In the genomic region with DNA sequence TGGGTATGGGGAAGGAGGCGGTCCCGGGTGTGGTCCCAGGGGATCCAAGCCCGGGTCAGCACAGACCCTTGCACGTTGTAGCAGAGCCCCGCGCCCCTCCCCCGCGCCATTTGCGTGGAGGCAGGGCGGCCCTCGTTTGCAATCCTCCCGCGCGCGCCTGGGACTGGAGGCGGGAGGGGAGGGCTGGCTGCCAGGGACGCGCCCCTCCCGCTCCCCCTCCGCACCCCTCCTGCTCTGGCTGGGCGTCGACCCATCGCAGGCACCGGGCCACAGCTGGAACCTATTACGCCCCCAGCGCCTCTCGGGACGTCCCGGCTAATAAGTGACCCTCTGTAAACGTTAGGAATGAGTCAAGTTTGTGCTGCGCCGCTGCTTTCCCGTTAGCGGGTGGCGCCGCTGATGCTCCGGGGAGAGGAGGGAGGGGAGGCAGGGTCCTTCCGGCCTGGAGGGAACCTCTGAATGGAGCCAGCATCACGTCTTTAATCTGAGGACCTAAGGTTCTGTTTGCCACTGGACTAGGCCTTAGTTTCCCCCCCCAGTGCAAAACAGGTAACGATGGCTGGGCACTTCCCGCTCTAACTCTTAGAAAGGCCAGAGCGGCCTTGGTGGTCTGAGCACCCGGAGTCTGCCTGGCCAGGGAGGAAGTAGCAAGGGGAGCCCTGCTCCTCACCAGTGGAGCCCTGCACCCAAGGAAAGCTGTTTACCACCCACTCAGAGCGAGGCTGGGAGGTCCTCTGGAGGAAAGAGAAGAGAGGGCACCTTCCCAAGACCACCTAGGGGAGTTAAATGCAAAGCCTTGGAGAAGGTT, we compare ENCODE assay signal across 8 mouse cellular contexts. TPM values are rescaled to one million over a fixed set of nuclear protein-coding genes. Genes with fewer than 3 reads are reported as not detected.
DNase-seq lines count a peak whose midpoint lies in the region; ATAC-seq lines count a peak whose summit lies in the region.
"Had no signal": no experiment of that assay in that cellular context is flagged by ENCODE, and none has a peak within 500 bp of the region (broad histone marks: within the 10 kb centered on the region; RNA-seq: fewer than 3 reads in every experiment).

No protein-coding gene starts in this region.

- H3K9me3 ChIP-seq in forebrain, embryonic 12.5 days, result no peaks in the 10 kb centered on the region
- no peaks in the 10 kb centered on the region for H3K9me3 ChIP-seq in heart, embryonic 16.5 days (replicated peaks; ENCODE audit: control insufficient read depth, low read length)
- no peaks in the 10 kb centered on the region for H3K9me3 ChIP-seq in liver, embryonic 13.5 days (replicated peaks)
- no peaks in the 10 kb centered on the region for H3K9me3 ChIP-seq in neural tube, embryonic 13.5 days

- H3K9ac ChIP-seq in forebrain, embryonic 12.5 days, result peak overlapping the region; percentile 54
- H3K9ac ChIP-seq in heart, embryonic 16.5 days (ENCODE audit: low read length), result peak overlapping the region; percentile 61
- no peak overlapping the region for H3K9ac ChIP-seq in liver, embryonic 13.5 days
- peak overlapping the region; percentile 71 for H3K9ac ChIP-seq in neural tube, embryonic 13.5 days

- H3K4me2 ChIP-seq in forebrain, embryonic 12.5 days, result peak overlapping the region; percentile 90
- peak overlapping the region; percentile 74 for H3K4me2 ChIP-seq in heart, embryonic 16.5 days (ENCODE audit: low read depth, low read length)
- H3K4me2 ChIP-seq in liver, embryonic 13.5 days, result peak overlapping the region; percentile 56
- peak overlapping the region; percentile 81 for H3K4me2 ChIP-seq in neural tube, embryonic 13.5 days

- peak overlapping the region; percentile 45 for H3K4me3 ChIP-seq in forebrain, embryonic 12.5 days (replicated peaks)
- H3K4me3 ChIP-seq in heart, embryonic 16.5 days (ENCODE audit: low read length), result peak overlapping the region; percentile 43
- H3K4me3 ChIP-seq in liver, embryonic 13.5 days (replicated peaks), result peak overlapping the region; percentile 25; the same call in 1 of the 2 replicates
- H3K4me3 ChIP-seq in neural tube, embryonic 13.5 days, result peak overlapping the region; percentile 43

- H3K36me3 ChIP-seq in forebrain, embryonic 12.5 days (replicated peaks), result no peaks in the 10 kb centered on the region
- H3K36me3 ChIP-seq in heart, embryonic 16.5 days (ENCODE audit: control insufficient read depth, insufficient read depth), result no peaks in the 10 kb centered on the region
- no peaks in the 10 kb centered on the region for H3K36me3 ChIP-seq in liver, embryonic 13.5 days
- no peaks in the 10 kb centered on the region for H3K36me3 ChIP-seq in neural tube, embryonic 13.5 days

- ATAC-seq in forebrain, embryonic 12.5 days (ENCODE audit: low FRiP score), result peak; percentile 72
- ATAC-seq in heart, embryonic 16.5 days (replicated peaks; ENCODE audit: extremely low read depth, insufficient read depth, low FRiP score), result peak; percentile 70
- no peak for ATAC-seq in liver, embryonic 13.5 days (ENCODE audit: low read depth)
- peak; percentile 62 for ATAC-seq in neural tube, embryonic 13.5 days (ENCODE audit: low read depth)

- 2% methylated on average over 44 of the region's 44 CpGs for whole genome bisulfite sequencing in forebrain, embryonic 12.5 days
- WGBS in heart, embryonic 16.5 days, result 7% methylated on average over 42 of the region's 44 CpGs
- WGBS in liver, embryonic 13.5 days (ENCODE audit: insufficient replicate concordance), result 3% methylated on average over 39 of the region's 44 CpGs
- WGBS in neural tube, embryonic 13.5 days, result 2% methylated on average over 44 of the region's 44 CpGs

- peak; percentile 44 to 67 for DNase-seq in adrenal gland, postnatal 36 days
- peak; percentile 83 for DNase-seq in kidney, postnatal 14 days
- no peak for DNase-seq in liver, embryonic 13.5 days
- DNase-seq in urinary bladder, postnatal 14 days (ENCODE audit: low spot score), result peak; percentile 65

- H3K27ac ChIP-seq in forebrain, embryonic 12.5 days, result no peak overlapping the region
- peak overlapping the region; percentile 59 for H3K27ac ChIP-seq in heart, embryonic 16.5 days (ENCODE audit: low read length)
- 0 out of 2 replicates have a peak overlapping the region, but pooled peaks have one; percentile 1 for H3K27ac ChIP-seq in liver, embryonic 13.5 days
- H3K27ac ChIP-seq in neural tube, embryonic 13.5 days (replicated peaks), result peak overlapping the region; percentile 33; the same call in 1 of the 2 replicates

- H3K27me3 ChIP-seq in forebrain, embryonic 12.5 days, result peaks cover 17% of the 10 kb centered on the region
- peaks cover 27% of the 10 kb centered on the region for H3K27me3 ChIP-seq in heart, embryonic 16.5 days (ENCODE audit: control insufficient read depth, insufficient read depth, low read length)
- H3K27me3 ChIP-seq in liver, embryonic 13.5 days, result peaks cover 30% of the 10 kb centered on the region
- H3K27me3 ChIP-seq in neural tube, embryonic 13.5 days, result 0 out of 2 replicates have a peak, but pooled peaks cover 23% of the 10 kb centered on the region

- H3K4me1 ChIP-seq in forebrain, embryonic 12.5 days, result peaks cover 15% of the 10 kb centered on the region
- peaks cover 9% of the 10 kb centered on the region; the same call in 1 of the 2 replicates for H3K4me1 ChIP-seq in heart, embryonic 16.5 days (ENCODE audit: control insufficient read depth, insufficient read depth, low read length)
- 0 out of 2 replicates have a peak, but pooled peaks cover 4% of the 10 kb centered on the region for H3K4me1 ChIP-seq in liver, embryonic 13.5 days (replicated peaks)
- peaks cover 22% of the 10 kb centered on the region for H3K4me1 ChIP-seq in neural tube, embryonic 13.5 days (replicated peaks)

RNA-seq across cellular contexts. Expression of a gene that starts 8.2 kb away (rescaled TPM):
- under 1 TPM in 1 of 2 experiments, not detected in 1; 0.03 TPM for total RNA-seq in adrenal gland, postnatal 36 days (2021)
- polyA plus RNA-seq in forebrain, embryonic 12.5 days (2016; fragmentation: Nextera tagmentation; extraction: Ambion mirVana), result 0.10 and 0.14 TPM in 2 replicates
- polyA plus RNA-seq in heart, embryonic 16.5 days (2015; fragmentation: Nextera tagmentation; extraction: Ambion mirVana), result 0.38 and 0.95 TPM in 2 replicates
- not detected in 2 replicates for polyA plus RNA-seq in liver, embryonic 13.5 days (2015; fragmentation: Nextera tagmentation; extraction: Ambion mirVana)
- 0.21 and 0.35 TPM in 2 replicates for polyA plus RNA-seq in neural tube, embryonic 13.5 days (2015; fragmentation: Nextera tagmentation; extraction: Ambion mirVana)
- total RNA-seq: common myeloid progenitor, adult 5-6 weeks had no signal

RNA-seq across cellular contexts. Expression of a gene that starts 16.0 kb away (rescaled TPM):
- not detected for total RNA-seq in adrenal gland, postnatal 36 days (2021)
- 0.13 and 0.27 TPM in 2 replicates for polyA plus RNA-seq in forebrain, embryonic 12.5 days (2016; fragmentation: Nextera tagmentation; extraction: Ambion mirVana)
- 0.75 and 2.1 TPM in 2 replicates for polyA plus RNA-seq in heart, embryonic 16.5 days (2015; fragmentation: Nextera tagmentation; extraction: Ambion mirVana)
- 0.09 and 0.10 TPM in 2 replicates for polyA plus RNA-seq in liver, embryonic 13.5 days (2015; fragmentation: Nextera tagmentation; extraction: Ambion mirVana)
- 0.29 TPM in 1 of 2 replicates, not detected in the other for polyA plus RNA-seq in neural tube, embryonic 13.5 days (2015; fragmentation: Nextera tagmentation; extraction: Ambion mirVana)
- total RNA-seq: common myeloid progenitor, adult 5-6 weeks had no signal

RNA-seq across cellular contexts. Expression of a gene that starts 41.7 kb away (rescaled TPM):
- total RNA-seq in adrenal gland, postnatal 36 days (2021), result not detected
- polyA plus RNA-seq in forebrain, embryonic 12.5 days (2016; fragmentation: Nextera tagmentation; extraction: Ambion mirVana), result not detected in 2 replicates
- not detected in 2 replicates for polyA plus RNA-seq in heart, embryonic 16.5 days (2015; fragmentation: Nextera tagmentation; extraction: Ambion mirVana)
- polyA plus RNA-seq in liver, embryonic 13.5 days (2015; fragmentation: Nextera tagmentation; extraction: Ambion mirVana), result 4.3 and 4.7 TPM in 2 replicates
- not detected in 2 replicates for polyA plus RNA-seq in neural tube, embryonic 13.5 days (2015; fragmentation: Nextera tagmentation; extraction: Ambion mirVana)
- total RNA-seq: common myeloid progenitor, adult 5-6 weeks had no signal

RNA-seq across cellular contexts. Expression of a gene that starts 58.9 kb away (rescaled TPM):
- total RNA-seq in adrenal gland, postnatal 36 days (2021), result 10 to 100 TPM; 15.5 to 18.3 TPM
- 4.3 and 5.3 TPM in 2 replicates for polyA plus RNA-seq in forebrain, embryonic 12.5 days (2016; fragmentation: Nextera tagmentation; extraction: Ambion mirVana)
- 3.6 and 4.5 TPM in 2 replicates for polyA plus RNA-seq in heart, embryonic 16.5 days (2015; fragmentation: Nextera tagmentation; extraction: Ambion mirVana)
- polyA plus RNA-seq in liver, embryonic 13.5 days (2015; fragmentation: Nextera tagmentation; extraction: Ambion mirVana), result 0.25 and 0.29 TPM in 2 replicates
- polyA plus RNA-seq in neural tube, embryonic 13.5 days (2015; fragmentation: Nextera tagmentation; extraction: Ambion mirVana), result 10.2 and 11.5 TPM in 2 replicates
